Mouse (Mus musculus) limb, embryonic 15.5 days (tissue): Measurements from ENCODE around the gene Fam181a. TPM values are rescaled to one million over a fixed set of nuclear protein-coding genes. Genes with fewer than 3 reads are reported as not detected.

Experiments used
- ATAC-seq: fragments of 200-750 bp; cut with Nextera tagmentation; 2 replicates; pipeline ENCODE4 v1.8.0; 2017; ENCODE audit warnings: low read depth, moderate TSS enrichment; ENCODE audit not compliant: insufficient number of reproducible peaks, low FRiP score, low TSS enrichment
- H3K27ac ChIP-seq: fragments of 300-500 bp; sonication (generic); 2 replicates; pipeline ENCODE4 v1.5.1; 2015; ENCODE audit warnings: moderate library complexity, mild to moderate bottlenecking, inconsistent platforms
- H3K27me3 ChIP-seq: fragments of 300-500 bp; sonication (generic); 2 replicates; pipeline ENCODE4 v1.6.1; 2015; ENCODE audit warnings: inconsistent platforms
- H3K36me3 ChIP-seq: fragments of 300-500 bp; sonication (generic); 2 replicates; pipeline ENCODE4 v1.6.1; 2015; ENCODE audit warnings: inconsistent platforms
- H3K4me1 ChIP-seq: fragments of 300-500 bp; sonication (generic); 2 replicates; pipeline ENCODE4 v1.6.1; 2015; ENCODE audit warnings: inconsistent platforms
- H3K4me2 ChIP-seq: fragments of 300-500 bp; sonication (generic); 2 replicates; pipeline ENCODE4 v1.6.1; 2015; ENCODE audit warnings: mild to moderate bottlenecking, inconsistent platforms
- H3K4me3 ChIP-seq: fragments of 300-500 bp; sonication (generic); 2 replicates; pipeline ENCODE4 v1.5.1; 2015; ENCODE audit warnings: mild to moderate bottlenecking, inconsistent platforms
- H3K9ac ChIP-seq: fragments of 300-500 bp; sonication (generic); 2 replicates; pipeline ENCODE4 v1.6.1; 2015; ENCODE audit warnings: inconsistent platforms
- H3K9me3 ChIP-seq: fragments of 300-500 bp; sonication (generic); 2 replicates; pipeline ENCODE4 v1.6.1; 2016; ENCODE audit warnings: inconsistent platforms
- WGBS: fragments of 180-500 bp; shearing (Covaris S2); methylation state at CpG from one replicate; pipeline ENCODE4 v1.1.7; 2015; 5-methylcytosine and 5-hydroxymethylcytosine counted together
- polyA plus RNA-seq: library from polyadenylated mRNA; unstranded; fragments of >200 nt; fragmentation: Nextera tagmentation; extraction: Ambion mirVana; gene quantifications from 2 replicates; pipeline ENCODE4 v1.2.1, GENCODE M21; 2015

The Fam181a gene
- polyA plus RNA-seq, 1 experiment from 2014 or later = not detected

DNA sequence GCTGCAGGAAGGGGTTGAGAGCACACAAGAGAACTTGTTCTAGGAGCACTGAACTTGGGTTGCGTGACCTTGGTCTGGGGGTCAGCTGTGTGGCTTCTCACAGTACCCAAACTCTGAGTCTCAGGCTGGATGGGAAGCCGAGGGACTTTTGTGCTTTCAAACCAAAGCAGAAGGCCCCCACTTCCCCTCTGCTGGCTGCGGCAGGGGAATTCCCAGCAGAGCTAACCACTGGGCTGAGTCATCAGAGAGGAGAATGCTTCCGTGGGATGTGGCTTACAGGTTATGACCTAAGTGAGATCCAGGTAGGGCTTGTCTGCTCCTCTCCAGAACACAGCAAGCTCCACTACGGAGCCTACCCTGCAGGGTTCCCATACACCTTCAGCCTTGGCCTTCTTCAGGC, 30.4 kb downstream of the Fam181a start:
- Histone ChIP-seq H3K36me3 (no peaks in the 10 kb centered on the region), H3K4me1 (no peaks in the 10 kb centered on the region), H3K4me3 (no peak overlapping the region), H3K27ac (no peak overlapping the region), H3K4me2 (no peak overlapping the region), H3K9me3 (no peaks in the 10 kb centered on the region), H3K9ac (no peak overlapping the region), H3K27me3 (no peaks in the 10 kb centered on the region)
- no peak for ATAC-seq
- 79% methylated on average over 5 of the region's 5 CpGs for WGBS

DNA sequence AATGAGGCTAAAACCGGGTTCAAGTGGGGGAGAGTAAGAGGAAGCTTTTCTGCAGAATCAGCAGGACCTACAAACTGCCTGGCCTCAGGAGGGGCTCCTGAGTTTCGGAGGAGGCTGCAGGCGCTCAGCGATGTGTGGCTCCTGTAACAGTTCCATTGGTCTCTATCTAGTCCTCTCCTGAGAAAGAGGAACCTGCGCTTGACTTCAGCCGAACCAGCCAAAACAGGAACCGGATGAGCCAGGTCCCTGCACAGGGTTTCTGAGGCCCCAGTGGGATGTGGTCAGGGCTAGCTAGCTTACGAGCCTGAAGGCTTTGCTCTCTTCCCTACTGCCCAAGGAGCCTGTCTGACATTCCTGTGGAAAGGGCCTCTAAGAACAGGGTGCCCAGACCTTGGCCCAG, 32.7 kb downstream of the Fam181a start:
- no peak overlapping the region for H3K9ac ChIP-seq
- H3K4me1 ChIP-seq = no peaks in the 10 kb centered on the region
- WGBS = 71% methylated on average over 8 of the region's 8 CpGs
- H3K9me3 ChIP-seq = no peaks in the 10 kb centered on the region
- H3K4me3 ChIP-seq = no peak overlapping the region
- H3K4me2 ChIP-seq = no peak overlapping the region
- no peaks in the 10 kb centered on the region for H3K27me3 ChIP-seq
- no peak for ATAC-seq
- no peaks in the 10 kb centered on the region for H3K36me3 ChIP-seq
- no peak overlapping the region for H3K27ac ChIP-seq

DNA sequence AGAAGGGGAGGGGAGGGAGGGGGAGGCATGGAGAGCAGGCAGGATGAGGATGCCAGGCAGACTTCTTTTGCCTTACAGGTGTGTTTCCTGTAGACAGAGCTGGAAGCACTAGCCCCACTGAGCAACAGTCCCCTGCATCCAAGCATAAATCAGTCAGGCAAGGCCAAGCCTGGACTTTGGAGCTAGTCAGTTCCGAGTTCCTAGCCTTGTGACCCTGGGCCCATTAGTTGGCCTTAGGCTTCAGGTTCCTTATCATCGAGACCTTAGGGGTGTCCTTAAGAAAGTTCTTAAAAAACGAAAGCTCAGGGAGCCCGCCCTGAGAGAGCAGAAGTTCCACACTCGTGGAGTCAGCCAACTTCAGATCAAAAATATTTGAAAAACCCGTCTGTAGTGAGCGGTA, 34.2 kb downstream of the Fam181a start:
- H3K9ac ChIP-seq = no peak overlapping the region
- no peaks in the 10 kb centered on the region for H3K4me1 ChIP-seq
- H3K27me3 ChIP-seq = no peaks in the 10 kb centered on the region
- no peak overlapping the region for H3K4me3 ChIP-seq
- 82% methylated on average over 7 of the region's 7 CpGs for WGBS
- no peak overlapping the region for H3K27ac ChIP-seq
- no peaks in the 10 kb centered on the region for H3K9me3 ChIP-seq
- no peak for ATAC-seq
- no peak overlapping the region for H3K4me2 ChIP-seq
- no peaks in the 10 kb centered on the region for H3K36me3 ChIP-seq

DNA sequence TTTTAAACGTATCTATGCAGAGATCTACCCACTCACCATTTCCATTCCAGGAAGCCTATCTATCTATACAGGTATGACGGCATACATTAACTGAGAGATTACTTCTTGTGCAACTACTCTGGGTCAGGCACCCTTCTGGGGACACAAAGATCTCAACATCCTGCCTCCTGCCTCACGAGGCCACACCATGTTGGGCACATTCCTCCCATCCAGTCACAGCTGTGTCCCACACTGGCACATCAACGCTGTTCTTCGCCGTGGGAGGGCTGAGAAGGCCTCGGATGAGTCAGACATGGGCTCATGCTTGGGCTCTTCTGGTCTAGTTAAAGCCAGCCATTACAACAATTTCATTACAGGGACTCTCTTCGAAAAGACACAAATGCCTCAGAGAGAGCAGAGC, 36.2 kb downstream of the Fam181a start:
- Histone ChIP-seq H3K36me3 (no peaks in the 10 kb centered on the region), H3K27me3 (no peaks in the 10 kb centered on the region), H3K27ac (no peak overlapping the region), H3K4me3 (no peak overlapping the region), H3K4me2 (no peak overlapping the region), H3K9me3 (no peaks in the 10 kb centered on the region), H3K4me1 (no peaks in the 10 kb centered on the region), H3K9ac (no peak overlapping the region)
- ATAC-seq = no peak
- 75% methylated on average over 8 of the region's 8 CpGs for WGBS

DNA sequence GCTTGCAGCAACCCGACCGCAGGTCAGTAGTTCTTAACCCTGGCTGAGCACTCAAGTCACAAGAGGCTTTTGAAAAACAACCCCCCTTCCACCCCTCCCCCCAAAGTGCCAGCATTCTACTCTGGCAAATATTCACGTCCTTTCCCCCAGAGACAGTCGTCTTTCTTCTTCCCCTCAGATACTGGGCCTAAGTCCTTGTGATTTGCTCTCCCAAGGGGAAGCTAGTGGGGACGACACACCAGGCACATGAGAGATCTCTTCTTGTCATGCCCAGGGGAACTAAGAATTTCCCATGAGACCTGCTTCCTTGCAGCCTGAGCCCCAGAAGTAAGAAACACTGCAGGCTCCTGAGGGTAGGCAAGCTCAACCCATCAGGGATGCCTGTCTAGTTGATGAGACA, 36.6 kb downstream of the Fam181a start:
- ATAC-seq = no peak
- H3K4me3 ChIP-seq = no peak overlapping the region
- H3K4me2 ChIP-seq = no peak overlapping the region
- H3K27me3 ChIP-seq = no peaks in the 10 kb centered on the region
- H3K4me1 ChIP-seq = no peaks in the 10 kb centered on the region
- H3K36me3 ChIP-seq = no peaks in the 10 kb centered on the region
- H3K27ac ChIP-seq = no peak overlapping the region
- H3K9ac ChIP-seq = no peak overlapping the region
- no peaks in the 10 kb centered on the region for H3K9me3 ChIP-seq
- 55% methylated on average over 5 of the region's 5 CpGs for WGBS

DNA sequence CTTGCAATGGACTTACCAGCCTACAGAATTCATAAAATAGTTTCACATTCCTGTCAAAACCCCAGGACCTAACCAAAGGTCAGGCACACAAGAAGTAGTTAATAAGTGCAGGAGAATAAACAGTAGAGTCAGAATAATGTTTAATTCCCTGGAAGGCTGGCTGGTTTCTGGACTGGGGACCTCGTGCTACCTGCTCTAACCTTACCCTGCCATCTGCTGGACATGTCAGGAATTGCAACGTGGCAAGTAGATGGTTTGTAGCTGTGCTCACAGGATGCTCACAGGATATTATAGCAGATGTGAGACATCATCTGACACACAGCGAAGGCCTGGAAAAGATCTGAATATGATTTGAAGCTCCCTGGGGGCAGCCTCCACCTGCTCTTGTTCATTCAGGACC, 37.7 kb downstream of the Fam181a start:
- no peak overlapping the region for H3K9ac ChIP-seq
- H3K27me3 ChIP-seq = no peaks in the 10 kb centered on the region
- H3K4me2 ChIP-seq = no peak overlapping the region
- H3K27ac ChIP-seq = no peak overlapping the region
- WGBS = 6% methylated on average over 3 of the region's 3 CpGs
- no peaks in the 10 kb centered on the region for H3K9me3 ChIP-seq
- no peak overlapping the region for H3K4me3 ChIP-seq
- no peaks in the 10 kb centered on the region for H3K36me3 ChIP-seq
- no peak for ATAC-seq
- H3K4me1 ChIP-seq = no peaks in the 10 kb centered on the region

DNA sequence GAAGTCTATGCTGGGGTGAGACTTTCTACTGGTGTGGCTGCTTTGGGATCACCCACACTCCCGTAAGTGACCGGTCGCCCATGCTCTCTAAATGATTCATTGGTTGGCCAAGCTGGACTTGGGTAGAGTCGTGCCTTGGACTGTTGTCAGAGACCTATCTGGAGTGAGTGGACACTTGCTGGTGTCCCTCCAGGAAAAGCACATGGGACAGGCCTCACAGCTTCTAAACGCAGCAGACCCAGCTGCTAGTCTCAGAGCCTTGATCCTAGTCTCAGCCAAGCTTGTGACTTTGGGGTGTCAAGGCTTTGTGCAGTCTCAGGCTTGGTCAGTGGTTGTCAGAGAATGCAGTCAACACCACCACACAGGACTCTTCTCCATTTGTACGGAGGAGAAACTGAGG, 42.0 kb downstream of the Fam181a start:
- Histone ChIP-seq H3K9ac (no peak overlapping the region), H3K27ac (no peak overlapping the region), H3K4me3 (no peak overlapping the region), H3K9me3 (no peaks in the 10 kb centered on the region), H3K27me3 (no peaks in the 10 kb centered on the region), H3K4me1 (no peaks in the 10 kb centered on the region), H3K4me2 (no peak overlapping the region), H3K36me3 (no peaks in the 10 kb centered on the region)
- 90% methylated on average over 6 of the region's 6 CpGs for WGBS
- no peak for ATAC-seq

DNA sequence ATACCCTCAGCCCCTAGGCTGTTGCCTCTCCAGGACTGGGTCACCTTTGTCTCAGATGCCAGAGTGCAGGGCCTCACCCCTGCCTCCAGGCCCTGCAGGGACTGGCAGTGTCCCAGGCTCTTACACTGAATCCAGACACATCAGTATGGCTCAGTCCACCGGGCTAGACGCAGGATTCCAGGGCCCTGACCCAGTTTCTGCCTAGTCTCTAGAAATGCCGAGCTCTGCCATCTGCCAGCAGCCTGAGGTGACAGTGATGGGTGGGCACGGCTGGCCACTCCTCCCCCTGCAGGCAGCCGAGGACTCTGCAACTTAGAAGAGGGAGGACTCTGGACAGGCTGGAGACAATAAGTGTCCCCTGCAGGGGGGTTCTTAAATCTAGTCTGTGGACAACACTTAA, 42.8 kb downstream of the Fam181a start:
- H3K4me3 ChIP-seq = no peak overlapping the region
- 10% methylated on average over 5 of the region's 5 CpGs for WGBS
- no peak for ATAC-seq
- no peak overlapping the region for H3K9ac ChIP-seq
- H3K4me2 ChIP-seq = no peak overlapping the region
- H3K27ac ChIP-seq = no peak overlapping the region
- no peaks in the 10 kb centered on the region for H3K4me1 ChIP-seq
- H3K9me3 ChIP-seq = no peaks in the 10 kb centered on the region
- no peaks in the 10 kb centered on the region for H3K27me3 ChIP-seq
- H3K36me3 ChIP-seq = no peaks in the 10 kb centered on the region

DNA sequence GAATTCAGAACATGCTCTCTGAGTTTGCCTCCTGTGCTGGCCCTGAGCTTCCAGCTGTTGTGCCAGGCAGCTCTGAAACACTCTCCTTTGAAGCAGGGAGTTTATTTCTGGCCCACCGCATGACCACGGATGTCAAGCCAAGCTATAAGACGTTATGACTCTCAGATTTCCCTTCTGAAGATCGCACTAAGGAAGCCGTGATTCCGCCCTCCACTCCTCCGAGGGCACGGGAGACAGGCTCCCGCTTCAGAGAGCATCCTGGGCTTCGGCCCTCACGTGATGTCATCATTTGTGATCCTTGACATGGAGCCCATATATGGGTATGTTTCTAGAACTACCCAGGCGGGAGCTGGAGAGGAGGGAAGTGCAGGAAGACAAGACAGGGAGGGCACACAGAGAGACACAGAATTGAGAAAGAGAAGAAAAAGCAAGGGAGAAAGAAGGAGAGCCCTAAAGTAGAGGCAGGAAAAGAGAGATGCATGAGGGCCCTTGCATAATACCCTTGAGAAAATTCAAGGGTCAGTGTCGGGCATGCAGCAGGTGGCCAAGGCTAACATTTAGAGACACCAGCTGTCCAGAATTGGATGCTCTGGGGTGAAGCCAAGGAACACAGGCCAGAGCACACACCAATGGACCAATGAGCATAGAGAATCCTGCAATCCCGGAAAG, 45.1 kb downstream of the Fam181a start, which contains the start of gene Asb2:
Gene Asb2, minus strand, starts transcription at position 256 of the 669 bp plus-strand sequence.
- no peak within 1 kb of the TSS; the same call in 1 of the 2 replicates for H3K4me3 ChIP-seq
- H3K9ac ChIP-seq = no peak within 1 kb of the TSS
- WGBS = 64% methylated on average over 14 of the region's 14 CpGs
- no peaks in the 10 kb centered on the region for H3K4me1 ChIP-seq
- no peak within 1 kb of the TSS for H3K27ac ChIP-seq
- H3K9me3 ChIP-seq = no peaks in the 10 kb centered on the region
- no peak for ATAC-seq
- no peaks in the 10 kb centered on the region for H3K36me3 ChIP-seq
- no peaks in the 10 kb centered on the region for H3K27me3 ChIP-seq
- no peak within 1 kb of the TSS for H3K4me2 ChIP-seq

DNA sequence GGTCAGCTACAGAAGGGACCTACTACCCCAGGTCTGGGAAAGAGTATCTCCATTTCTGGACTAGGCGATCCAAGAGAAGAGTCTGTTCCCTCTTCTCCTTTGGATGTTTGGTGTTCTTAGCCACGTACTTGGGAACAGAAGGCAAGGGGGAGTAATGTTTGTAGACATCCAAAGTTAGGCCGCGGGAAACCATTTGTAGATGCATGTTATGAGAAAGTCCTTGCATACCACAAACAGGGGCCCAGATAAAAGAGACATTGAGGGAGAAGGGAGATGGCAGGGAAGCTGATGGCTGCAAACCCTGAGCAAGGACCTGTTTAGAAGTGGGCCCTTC, 45.6 kb downstream of the Fam181a start:
- Histone ChIP-seq H3K27ac (no peak overlapping the region), H3K9me3 (no peaks in the 10 kb centered on the region), H3K36me3 (no peaks in the 10 kb centered on the region), H3K4me1 (no peaks in the 10 kb centered on the region), H3K9ac (no peak overlapping the region), H3K27me3 (no peaks in the 10 kb centered on the region), H3K4me3 (no peak overlapping the region), H3K4me2 (no peak overlapping the region)
- 93% methylated on average over 4 of the region's 4 CpGs for WGBS
- no peak for ATAC-seq

DNA sequence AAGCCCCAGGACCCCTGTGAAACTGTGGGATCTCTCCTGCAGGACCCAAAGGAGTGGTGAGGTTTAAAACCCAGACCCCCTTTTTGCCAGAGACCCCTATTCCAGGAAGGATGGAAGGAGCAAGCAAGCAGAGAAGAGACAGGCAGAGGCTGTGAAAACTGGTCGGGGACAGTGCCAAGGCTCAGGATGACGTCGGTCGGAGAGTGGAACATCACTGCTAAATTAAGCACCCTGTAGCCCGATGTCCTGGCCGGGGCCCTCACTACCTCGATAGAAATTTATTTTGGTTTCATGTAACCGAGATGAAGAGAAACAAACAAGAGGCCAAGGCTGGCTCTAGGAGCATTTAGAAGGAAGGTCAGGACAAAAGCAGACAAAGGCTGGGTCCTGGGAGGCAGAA, 47.4 kb downstream of the Fam181a start:
- Histone ChIP-seq H3K9ac (no peak overlapping the region), H3K9me3 (no peaks in the 10 kb centered on the region), H3K27ac (no peak overlapping the region), H3K36me3 (no peaks in the 10 kb centered on the region), H3K4me3 (no peak overlapping the region), H3K4me2 (no peak overlapping the region), H3K4me1 (no peaks in the 10 kb centered on the region), H3K27me3 (no peaks in the 10 kb centered on the region)
- WGBS = 77% methylated on average over 8 of the region's 8 CpGs
- ATAC-seq = no peak

DNA sequence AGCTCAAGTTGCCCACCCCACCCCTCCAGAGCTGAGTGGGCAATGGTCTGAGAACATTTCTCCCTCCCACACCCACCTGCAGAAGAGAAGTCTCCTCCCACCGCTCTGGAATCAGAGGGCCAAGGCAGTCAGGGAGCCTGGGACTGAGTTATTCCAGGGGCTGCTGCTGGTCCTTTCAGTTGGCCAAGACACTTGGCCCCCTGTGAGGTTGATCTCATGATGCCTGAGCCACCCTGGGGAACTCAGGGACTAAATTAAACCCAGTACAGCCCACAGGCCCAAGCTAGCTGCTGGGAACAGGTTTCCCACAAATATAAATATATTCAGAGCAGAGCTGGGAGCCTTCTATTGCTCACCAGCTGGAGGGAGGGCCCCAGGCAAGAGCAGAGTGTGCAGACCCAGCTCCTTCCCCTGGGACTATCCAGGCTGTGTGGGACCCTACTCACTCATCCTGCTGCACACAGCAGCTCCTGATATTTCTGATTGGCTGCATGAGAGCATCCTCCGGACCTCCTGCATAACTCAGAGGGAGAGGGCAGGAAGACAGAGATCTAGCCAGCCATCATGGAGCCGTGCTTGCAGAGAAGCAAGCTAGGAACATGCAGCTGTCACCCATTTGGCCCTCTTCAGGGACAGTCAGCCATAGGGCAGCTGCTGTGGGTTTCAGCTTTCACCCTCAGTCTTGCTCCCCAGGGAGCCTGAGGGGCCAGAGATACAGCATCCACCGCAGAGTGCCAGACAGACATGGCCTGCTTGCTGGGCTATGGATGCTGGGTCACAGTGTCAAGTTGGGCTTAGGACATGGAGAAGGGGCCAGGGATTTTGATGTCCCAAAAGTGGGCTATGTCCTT, 48.4 kb downstream of the Fam181a start:
- Histone ChIP-seq H3K9me3 (no peaks in the 10 kb centered on the region), H3K36me3 (no peaks in the 10 kb centered on the region), H3K4me2 (no peak overlapping the region), H3K27me3 (no peaks in the 10 kb centered on the region), H3K4me1 (no peaks in the 10 kb centered on the region), H3K4me3 (no peak overlapping the region), H3K9ac (no peak overlapping the region), H3K27ac (peak overlapping the region; percentile 11; the same call in 1 of the 2 replicates)
- ATAC-seq = no peak
- 54% methylated on average over 4 of the region's 4 CpGs for WGBS
